Mouse (Mus musculus): ENCODE measurements around the gene Abhd15.

- no peak for TF ChIP-seq POLR2A (IDR thresholded peaks at IDR 0.05; ENCODE audit: borderline replicate concordance, extremely low read depth, insufficient read depth, insufficient read length, poor library complexity, severe bottlenecking)
- no peak for TF ChIP-seq CTCF (IDR thresholded peaks at IDR 0.05; ENCODE audit: borderline replicate concordance, extremely low read depth, insufficient read depth, insufficient read length)
Measured at GRCm38 (mm10) chr11:77483043-77483442, 31.9 kb upstream of the Abhd15 start.
